Mouse (Mus musculus): ENCODE data around the gene Nhej1.
A peak's percentile ranks its signal among the peaks of the same experiment; 100 is the strongest.

The Nhej1 gene

DNA sequence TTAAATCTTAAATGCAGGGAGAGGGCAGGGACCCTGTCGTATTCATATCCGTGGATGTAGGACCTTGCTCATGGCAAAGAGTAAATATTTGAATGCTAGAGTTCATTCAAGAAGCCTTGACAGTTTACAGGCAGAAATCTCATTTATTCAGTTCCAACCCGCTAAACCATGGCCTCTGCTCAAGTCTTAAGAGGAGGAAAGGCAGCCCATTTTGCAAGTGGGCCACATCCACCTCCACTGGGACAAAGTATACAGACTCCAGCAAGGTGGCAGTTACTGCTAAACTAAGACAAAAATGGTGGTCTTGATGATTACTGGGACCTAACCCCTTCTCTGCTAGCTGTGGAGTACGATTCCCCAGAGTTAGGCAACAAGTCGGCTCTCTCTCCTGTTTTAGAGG lies 418 bp upstream of the Nhej1 start:
- DNase-seq (ENCODE audit: low read depth) = no peak

DNA sequence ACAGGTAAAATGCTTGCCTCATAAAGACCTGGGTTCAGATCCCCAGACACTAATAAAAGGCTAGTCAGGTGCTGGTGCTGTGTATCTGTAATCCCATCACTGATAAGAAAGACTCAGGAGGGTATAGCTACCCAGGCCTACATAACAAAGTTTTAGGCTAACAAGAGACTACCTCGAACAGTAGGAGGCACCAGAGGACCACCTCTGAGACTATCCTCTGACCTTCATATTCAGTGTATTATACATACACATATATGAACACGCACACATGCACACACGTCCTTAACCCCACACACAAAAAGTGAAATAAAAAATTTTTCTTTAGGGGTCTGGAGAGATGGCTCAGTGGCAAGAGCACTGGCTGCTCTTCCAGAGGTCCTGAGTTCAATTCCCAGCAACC lies 2.8 kb downstream of the Nhej1 start:
- peak; percentile 67 for DNase-seq (ENCODE audit: low read depth)

DNA sequence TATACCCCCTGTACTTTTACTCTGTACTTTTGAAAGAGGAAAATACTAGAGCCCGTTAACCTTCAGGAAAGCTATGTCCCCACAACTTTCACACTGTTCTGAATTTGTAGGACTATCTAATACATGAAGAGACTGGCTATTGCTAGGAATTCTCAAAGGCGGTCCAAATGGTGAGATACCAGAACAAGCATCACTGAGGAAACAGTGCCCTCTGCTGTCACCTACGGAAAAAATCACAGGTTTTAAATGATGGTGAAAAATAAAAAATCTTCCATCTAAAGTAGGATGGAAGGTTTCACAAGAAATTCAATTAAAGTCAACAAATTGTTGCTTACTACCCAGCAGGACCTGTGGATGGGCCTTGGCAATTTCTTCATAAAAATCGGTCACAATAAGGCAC lies 72.9 kb downstream of the Nhej1 start:
- peak; percentile 28 for DNase-seq (ENCODE audit: low read depth)

DNA sequence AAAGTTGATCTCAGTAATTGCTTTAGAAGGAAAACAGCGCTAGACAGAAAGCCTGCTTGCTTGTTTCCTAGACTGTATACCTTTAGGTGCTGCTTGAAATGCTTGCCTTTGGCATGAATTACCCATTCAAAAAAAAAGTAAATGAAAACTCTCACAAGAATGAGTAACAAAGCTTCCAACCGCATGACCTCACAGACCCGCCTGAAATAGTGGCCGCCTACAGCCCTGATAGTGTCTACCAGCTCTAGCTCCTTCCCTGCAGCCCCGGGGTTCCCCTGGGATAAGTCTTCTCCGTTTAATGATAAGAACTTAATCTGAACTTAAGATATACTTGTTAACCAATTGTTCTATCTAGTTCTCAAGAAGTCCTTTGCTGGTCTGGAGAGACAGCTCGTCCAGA lies 73.6 kb downstream of the Nhej1 start:
- DNase-seq (ENCODE audit: low read depth) = no peak

DNA sequence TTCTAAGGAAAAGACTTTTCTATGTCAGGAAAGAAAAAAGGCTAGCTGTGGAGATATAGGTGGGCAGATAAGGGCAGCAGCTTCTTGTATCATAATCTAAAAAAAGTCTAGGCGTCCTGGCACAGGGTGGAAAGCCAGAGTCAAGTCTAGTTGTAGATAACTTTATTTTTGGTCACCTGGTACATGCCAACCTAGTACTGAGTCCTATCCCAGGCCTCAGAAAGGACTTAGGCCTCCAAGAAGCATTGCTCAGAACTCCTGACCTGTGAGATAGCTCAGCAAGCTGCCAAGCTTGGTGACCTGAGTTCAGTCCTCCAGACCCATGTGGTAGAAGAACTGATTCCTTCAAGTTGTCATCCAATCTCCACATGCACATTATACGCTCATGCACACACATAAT lies 76.4 kb downstream of the Nhej1 start:
- DNase-seq (ENCODE audit: low read depth) = no peak

DNA sequence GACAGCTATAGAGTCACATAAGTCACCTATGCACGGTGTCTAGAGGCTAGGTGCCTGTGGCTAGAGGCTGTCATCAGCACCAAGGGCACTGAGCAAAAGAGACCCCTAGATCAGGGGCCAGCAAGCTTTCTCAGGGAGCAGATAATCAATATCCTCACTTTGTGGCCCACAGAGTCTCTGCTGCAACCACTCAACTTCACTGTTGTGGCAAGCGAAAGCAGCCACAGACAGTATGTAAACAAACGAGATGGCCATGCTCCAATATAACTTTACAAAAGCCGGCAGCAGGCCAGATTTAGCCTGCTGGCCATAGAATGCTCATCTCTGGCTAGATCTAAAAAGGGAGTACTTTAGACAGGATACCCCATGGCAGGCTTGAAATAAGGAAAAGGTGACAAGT lies 77.0 kb downstream of the Nhej1 start:
- no peak for DNase-seq (ENCODE audit: low read depth)

DNA sequence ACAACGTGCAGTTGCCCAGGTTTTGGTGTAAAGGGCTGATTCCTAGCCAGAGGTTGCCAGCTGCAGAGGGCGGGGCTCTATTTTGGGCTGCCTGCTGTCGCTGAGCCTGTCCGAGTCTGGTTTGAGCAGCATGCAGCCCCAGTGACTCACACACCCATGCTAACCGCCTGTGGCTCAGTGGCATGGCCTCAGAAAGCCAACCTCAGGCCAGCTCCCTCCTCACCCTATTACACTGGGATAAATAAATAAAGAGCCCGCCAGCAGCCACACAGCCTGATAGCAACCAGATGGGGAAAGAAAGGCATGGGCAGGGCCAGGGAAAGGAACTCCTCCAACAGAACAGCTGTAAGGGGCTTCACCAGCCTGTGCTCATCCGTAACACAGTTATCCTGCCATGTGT lies 84.6 kb downstream of the Nhej1 start:
- no peak for DNase-seq (ENCODE audit: low read depth)

DNA sequence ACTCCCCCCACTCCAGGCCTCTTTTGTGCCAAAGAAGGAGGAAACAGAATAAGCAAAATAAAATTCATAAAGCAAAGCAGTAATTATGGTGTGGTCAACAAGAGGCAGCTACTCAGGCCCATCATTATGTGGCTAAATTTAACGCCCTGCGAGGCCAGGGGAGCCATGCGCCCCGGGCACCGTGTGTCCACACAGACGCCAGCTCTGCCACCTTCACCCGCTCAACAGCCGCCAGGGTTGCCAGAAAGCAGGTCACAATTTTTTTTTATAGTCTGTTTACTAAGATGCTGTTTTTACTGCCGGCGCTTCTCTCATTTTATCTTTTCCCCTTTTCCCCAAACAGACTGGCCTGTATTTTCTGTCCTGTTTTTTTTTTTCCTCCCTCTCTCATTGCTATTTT lies 93.0 kb downstream of the Nhej1 start:
- DNase-seq (ENCODE audit: low read depth) = no peak

DNA sequence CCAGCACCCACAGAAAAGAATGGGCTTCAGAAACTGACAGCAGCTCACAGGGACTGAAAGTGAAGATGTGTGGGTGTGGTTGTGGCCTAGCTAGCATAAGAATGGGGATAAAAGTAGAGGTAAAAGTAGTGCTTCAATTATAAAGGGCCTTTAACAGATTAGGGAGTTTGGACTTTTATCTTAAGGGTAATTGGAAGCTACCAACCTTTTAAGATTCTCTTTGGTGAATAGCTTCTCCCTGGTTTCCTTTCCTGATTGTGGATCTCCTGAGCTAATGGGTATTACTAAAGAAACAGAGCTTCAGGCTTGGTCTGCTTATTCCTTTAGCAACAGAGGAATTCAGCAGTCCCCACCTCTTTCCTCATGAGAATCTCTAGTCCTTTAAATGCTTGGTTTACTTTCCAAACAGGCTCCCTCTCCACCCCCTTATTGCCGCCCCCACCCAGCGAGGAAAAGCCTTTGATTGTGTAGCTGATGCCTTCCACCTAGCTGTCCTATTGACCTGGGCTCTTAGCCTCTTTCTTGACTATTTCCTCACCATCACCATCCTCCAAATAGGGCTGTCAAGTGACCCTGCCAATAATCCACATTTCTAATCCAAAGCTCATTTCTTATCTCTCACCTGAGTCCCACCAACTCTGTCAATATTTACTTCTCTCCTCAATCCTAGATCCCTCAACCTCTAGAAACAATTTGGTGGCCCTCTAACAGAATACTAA lies 97.8 kb downstream of the Nhej1 start:
- DNase-seq (ENCODE audit: low read depth) = no peak

DNA sequence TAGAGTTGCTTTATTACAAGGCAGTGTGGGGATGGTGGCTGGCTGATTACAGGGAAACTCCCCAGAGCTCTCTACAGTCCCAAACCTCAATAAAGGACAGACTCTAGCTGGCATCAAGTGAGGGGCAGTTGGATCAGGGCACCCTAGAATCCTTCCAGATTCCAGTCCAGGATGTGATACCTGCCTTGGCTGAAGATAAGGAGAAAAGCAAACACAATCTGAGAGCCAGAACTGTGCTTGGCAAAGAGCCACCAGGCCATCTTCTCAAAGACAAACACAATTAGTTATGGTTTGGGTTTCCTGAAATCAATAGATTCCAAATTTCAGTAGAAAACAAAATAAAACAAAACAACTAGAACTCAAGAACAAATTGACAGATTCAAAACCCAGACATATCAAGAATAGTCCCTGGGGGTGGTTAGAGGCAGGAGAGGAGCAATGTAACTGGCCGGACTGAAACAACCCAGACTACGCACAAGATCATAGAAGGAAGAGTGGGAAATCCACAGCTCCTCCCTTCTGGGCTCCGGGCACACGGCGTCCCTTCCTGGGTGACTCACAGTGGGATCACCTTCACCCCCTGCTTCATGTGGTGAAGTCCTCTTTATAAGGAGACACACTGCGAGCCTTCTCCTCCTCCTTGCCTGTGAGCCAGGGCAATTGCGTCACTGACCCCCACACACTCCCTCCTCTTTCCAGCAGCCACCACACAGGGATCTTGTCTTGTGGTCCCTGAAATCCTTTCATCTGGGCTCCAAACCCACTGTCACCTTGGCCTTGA lies 100.4 kb downstream of the Nhej1 start:
- no peak for DNase-seq (ENCODE audit: low read depth)

DNA sequence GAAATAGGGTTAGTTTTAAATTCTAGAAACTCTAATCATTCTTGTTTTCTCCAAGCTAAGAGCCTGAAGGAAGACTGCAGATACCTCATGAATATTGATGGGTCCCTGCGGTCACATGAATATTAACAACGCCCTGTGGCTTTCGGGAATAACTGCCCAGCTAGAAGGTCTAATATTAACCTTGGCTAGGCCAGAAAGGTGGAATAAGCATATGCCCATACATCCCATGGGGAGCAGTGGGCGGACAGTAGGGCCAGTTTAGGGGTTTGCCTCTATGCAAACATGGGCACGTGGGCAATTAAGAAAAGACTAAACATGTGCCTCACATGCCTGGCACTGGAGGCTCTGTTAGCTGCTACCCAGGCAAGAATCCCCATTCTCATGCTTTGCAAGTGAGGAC lies 102.8 kb downstream of the Nhej1 start:
- DNase-seq (ENCODE audit: low read depth) = no peak

DNA sequence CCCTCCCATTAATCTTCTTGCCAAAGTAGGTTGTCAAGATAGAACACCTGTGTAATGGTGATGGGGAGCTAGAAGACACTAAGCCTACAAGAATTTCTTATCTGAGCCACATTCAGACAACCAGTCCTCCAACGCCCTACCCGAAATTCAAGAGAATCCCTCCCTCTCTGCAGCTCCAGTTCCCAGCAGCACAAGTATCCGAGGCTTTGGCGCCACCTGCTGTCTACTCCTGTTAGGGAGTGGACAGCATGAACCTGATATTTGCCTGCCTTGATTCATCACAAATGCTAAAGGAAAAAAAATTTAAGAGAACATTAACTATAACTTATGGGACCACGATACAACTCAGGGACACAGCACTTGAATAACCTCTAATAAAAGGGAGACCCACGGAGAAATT lies 108.2 kb downstream of the Nhej1 start:
- DNase-seq (ENCODE audit: low read depth) = peak; percentile 83

DNA sequence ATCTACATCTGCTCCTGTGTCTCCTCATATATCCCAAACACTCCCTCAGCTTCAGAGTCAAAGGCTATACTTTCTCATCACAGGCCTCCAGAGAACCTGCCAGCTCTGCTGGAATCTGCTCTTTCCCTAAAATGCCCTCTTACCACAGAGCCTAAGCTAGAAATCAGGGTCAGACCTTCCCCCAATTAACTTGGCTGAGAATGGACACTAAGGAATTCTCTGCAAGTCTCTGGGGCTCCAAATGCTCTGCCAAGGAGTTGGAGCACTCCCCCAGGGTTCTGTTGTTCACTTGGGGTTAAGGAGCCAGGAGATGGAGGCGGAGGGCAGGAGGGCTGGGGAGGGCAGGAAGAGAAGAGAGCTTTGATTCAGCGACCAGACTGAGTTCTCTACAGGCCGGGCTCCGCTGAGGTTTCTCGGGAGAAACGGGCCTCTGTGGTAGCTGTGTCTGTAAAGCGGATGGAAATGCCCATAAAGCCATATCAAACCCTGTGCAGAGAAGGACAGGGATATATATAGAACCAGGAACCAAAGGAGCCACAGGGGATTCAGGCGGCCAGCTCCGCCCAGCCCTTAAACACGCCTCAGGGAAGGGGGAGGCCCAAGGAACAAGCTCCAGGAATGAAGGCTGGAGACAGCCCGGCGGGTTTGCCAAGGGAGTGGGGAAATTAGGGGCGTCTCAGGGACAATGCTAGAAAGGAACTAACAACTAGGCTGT lies 109.3 kb downstream of the Nhej1 start:
- DNase-seq (ENCODE audit: low read depth) = no peak

DNA sequence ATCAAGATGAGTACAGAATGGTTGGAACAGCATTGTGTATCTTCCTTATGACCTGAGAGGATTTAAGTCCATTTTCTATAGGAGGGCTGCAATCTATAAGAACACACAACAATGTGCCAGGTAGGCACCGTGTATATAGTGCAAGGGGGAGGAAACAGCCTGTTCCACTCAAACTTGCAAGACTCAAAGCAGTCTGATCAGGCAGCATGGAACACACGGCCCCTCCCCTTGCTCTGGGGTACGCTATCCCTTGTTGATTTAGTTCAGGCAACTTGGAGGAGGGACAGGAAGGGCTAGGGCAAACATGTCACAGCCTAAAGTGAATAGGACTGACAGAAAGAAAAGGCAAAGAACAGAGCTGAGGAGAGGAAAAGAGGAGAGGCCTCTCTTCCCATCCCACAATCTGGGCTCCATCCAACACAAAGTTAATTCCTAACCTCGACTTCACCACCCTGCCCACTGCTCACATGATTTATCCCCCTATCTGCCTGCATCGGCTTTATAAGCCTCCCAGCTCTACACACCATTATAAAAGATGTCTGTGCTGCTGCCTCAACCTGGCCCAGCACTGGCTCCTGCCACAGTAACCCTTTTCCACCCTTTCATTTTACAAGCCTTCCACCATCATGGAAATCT lies 110.7 kb downstream of the Nhej1 start:
- no peak for DNase-seq (ENCODE audit: low read depth)

DNA sequence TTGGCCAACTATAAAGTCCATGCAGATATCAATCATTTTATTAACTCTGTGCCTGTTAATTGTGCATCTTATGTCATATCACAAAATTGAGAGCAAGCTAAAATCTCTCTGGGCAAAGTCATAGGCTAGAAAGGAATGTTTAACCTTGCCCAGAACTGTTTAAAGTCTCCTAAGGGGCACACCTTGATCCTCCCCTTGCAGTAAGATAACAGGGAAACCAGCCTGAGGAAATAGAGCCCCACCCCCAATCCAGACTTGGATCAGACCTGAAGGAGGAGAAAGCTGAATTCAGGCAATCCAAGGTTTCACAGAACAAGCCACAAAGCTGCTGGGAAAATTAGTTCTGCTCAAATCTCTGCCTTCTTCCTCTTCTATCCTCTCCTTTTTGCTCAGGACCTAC lies 114.2 kb downstream of the Nhej1 start:
- DNase-seq (ENCODE audit: low read depth) = no peak

DNA sequence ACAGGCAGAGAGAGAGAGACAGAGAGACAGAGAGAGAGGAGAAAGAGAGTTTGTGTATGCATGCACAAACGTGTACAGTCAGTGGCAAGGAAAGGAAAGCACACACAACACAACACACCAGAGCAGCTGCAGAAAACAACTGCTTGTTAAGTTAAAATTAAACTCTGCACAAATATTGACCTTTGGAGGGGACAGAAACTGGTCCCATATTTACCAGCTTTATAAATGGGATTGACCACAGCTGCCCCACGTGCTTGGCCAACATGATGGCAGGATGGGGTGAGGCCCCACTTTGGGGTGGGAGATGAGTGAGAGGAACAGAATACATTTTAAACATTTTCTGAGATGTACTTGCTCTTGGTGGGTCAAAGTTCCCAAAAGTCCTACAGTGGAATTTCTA lies 114.8 kb downstream of the Nhej1 start:
- no peak for DNase-seq (ENCODE audit: low read depth)

DNA sequence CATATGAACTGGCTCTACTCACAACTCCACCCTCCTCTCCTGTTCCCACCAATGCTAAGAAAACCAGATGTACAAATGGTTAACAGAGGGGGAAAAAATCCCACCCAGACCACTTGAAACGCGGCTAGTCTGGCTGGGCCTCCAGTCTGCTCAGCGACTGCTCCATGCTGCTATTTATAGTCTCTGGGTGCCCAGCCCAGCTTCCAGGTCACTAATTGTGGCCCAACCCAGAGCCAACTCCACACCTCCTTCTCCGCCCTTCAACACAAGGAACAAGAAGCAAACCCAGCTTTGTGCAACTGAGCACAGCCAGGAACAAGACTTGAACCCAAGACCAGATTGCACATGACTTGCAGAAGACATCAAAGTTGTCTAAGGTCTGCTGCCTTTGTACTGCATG lies 119.0 kb downstream of the Nhej1 start:
- no peak for DNase-seq (ENCODE audit: low read depth)

DNA sequence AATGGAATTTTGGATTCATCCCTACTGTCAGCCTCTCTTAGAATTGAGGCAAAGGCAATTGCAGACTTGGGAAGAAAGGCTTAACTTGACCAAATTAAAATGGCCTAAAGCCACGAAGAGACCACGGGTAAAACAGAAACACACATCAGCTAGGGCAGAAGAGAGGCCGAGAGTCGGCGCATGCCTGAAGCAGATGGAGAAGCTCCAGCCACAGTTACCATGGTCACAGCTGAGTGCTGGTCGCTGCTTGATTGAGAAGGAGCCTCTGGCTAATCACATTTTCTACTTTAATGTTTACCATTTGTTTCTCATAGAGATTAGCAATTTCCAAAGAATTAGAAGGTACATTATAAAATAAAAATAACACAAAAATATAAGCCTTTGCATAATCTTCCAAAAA lies 123.8 kb downstream of the Nhej1 start:
- DNase-seq (ENCODE audit: low read depth) = no peak

DNA sequence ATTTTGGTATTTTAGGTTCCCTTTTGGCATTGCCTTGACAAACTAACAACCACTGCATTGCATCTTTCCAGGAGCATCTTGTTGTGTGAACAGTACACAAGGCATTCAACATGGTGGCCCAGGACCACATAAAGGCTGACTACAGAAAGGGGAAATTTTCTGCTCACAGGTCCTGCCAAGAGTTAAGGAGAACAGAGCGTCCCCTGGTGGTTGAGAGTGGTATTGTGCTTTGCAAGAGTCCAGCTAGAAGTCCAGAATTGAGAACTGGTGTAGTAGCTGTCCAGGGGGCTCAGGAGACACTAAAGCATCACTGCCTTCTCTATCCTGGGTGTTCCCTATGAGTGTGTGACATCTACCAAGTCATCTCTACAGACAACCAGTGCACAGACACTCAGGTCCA lies 124.5 kb downstream of the Nhej1 start:
- peak; percentile 79 for DNase-seq (ENCODE audit: low read depth)

DNA sequence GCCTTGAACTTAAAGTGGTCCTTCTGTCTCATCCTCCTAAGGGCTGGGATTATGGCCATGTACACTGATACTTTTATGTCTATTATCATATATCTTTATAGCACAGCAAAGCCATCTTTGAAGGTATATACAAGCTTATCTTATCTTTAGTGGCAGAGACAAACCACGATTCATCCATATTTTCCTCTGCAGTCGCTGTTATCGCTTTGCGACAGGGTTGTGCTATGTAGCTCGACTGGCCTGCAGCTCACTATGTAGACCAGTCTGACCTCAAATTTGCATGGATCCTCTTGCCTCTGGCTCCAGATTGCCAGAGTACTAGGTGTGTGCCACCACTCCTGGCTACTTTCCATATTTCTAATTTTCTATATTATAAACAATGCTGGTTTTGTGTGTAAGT lies 125.8 kb downstream of the Nhej1 start:
- no peak for DNase-seq (ENCODE audit: low read depth)

DNA sequence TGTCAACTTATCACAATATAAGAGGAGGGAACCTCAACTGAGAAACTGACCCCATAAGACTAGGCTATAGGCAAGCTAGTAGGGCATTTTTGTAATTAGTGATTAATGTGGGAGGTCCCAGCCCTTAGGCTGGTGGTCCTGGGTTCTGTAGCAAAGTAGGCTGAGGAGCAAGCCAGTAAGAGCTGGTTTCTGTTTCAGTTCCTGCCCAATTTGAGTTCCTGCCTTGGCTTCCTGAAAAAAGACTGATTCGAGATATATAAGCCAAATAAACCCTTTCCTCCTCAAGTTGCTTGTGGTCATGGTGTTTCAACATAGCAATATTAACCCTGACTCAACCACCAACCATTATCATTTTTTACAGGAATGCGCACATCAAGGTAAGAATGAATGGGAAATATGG lies 127.8 kb downstream of the Nhej1 start:
- no peak for DNase-seq (ENCODE audit: low read depth)

DNA sequence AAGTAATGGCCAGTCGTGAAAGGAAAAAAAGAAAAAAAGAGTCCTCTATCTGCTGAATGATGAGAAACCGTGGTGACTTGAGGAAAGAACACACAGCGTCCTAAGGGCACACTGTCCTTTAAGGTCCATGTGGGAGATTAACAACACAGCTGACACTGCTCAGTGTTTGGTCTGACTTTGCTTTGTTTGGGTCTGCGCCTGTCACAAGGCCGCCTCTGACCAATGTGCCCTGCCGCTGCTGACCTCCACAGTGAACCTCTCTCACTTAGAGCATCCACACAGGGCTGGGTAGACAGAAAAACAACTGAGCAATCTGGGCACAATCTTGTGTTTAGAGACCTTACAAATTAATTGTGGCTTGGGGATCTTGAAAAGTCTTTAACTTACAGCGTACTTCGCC lies 148.0 kb downstream of the Nhej1 start:
- DNase-seq (ENCODE audit: low read depth) = no peak

DNA sequence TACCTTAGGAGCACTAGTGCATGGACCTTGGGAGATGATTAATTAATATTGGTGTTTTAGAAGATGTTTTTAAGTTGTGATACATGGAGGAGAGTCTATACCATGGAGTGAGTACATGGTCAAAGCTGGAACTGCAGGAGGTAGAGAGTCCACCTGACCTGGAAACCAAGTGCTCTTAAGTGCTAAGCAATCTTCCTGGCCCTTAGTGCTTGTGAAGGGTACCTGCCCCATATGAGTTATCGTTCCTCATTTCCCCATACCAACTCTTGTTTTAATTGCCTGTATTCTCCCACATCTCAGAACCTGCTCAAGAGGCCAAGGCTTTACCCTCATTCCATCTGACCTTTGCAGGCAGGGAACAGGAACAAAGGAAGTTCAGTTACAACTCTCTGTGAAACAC lies 149.1 kb downstream of the Nhej1 start:
- no peak for DNase-seq (ENCODE audit: low read depth)

Data from induced T-regulatory cell, adult 2 months (primary cell).